Mouse (Mus musculus) hematopoietic stem cell, adult 5-6 weeks (primary cell): ENCODE data around the gene Palm. TPM values are rescaled to one million over a fixed set of nuclear protein-coding genes. Genes with fewer than 3 reads are reported as not detected.

Experiments used
- ATAC-seq, 2 experiments: fragments of 125-278 bp in 1 of 2; replicated peaks in 1 of 2; 2 replicates each; pipeline ENCODE4 v1.8.0; 2016 to 2017; ENCODE audit warnings: inconsistent platforms in 2 of 2, mild to moderate bottlenecking in 2 of 2, moderate number of reproducible peaks in 2 of 2, low read depth in 1 of 2, moderate TSS enrichment in 1 of 2; ENCODE audit not compliant: low FRiP score in 2 of 2, poor library complexity in 2 of 2, severe bottlenecking in 2 of 2, insufficient read depth in 1 of 2, low TSS enrichment in 1 of 2
- total RNA-seq: library from RNA; stranded (forward); fragments of 172-1452, 232-1000 nt; gene quantifications from 2 replicates; pipeline ENCODE4 v1.2.3, GENCODE M21; 2017

The Palm gene
- total RNA-seq, 1 experiment from 2014 or later = 8.8 TPM

- ATAC-seq = no peak
Measured at GRCm38 (mm10) chr10:79838151-79838550, 44.8 kb downstream of the Palm start.

GRCm38 (mm10) chr10:79840091-79840490 is 46.7 kb downstream of the Palm start:
- ATAC-seq = no peak

- ATAC-seq = peak; percentile 69 to 87
Measured at GRCm38 (mm10) chr10:79840644-79841551, 47.5 kb downstream of the Palm start.

- no peak for ATAC-seq
Measured at GRCm38 (mm10) chr10:79842322-79842721, 49.0 kb downstream of the Palm start.

GRCm38 (mm10) chr10:79843476-79843875 is 50.1 kb downstream of the Palm start:
- no peak for ATAC-seq

- ATAC-seq = no peak
Measured at GRCm38 (mm10) chr10:79846553-79846952, 53.2 kb downstream of the Palm start.

GRCm38 (mm10) chr10:79849941-79850628 is 56.7 kb downstream of the Palm start:
- peak in 1 of 2 experiments; percentile 21; a peak in 1 of 4 replicates for ATAC-seq

- ATAC-seq = no peak
Measured at GRCm38 (mm10) chr10:79851653-79852052, 58.3 kb downstream of the Palm start.

GRCm38 (mm10) chr10:79852107-79852789 is 58.9 kb downstream of the Palm start:
- no peak for ATAC-seq

- no peak for ATAC-seq
Measured at GRCm38 (mm10) chr10:79852827-79853226, 59.5 kb downstream of the Palm start.

GRCm38 (mm10) chr10:79853392-79853791 is 60.0 kb downstream of the Palm start:
- no peak for ATAC-seq

GRCm38 (mm10) chr10:79853860-79854795 is 60.8 kb downstream of the Palm start, which contains the start of gene Ptbp1:
Gene Ptbp1, plus strand, starts transcription at chr10:79854427.
- peak; percentile 83 for ATAC-seq

GRCm38 (mm10) chr10:79854801-79855541 is 61.6 kb downstream of the Palm start:
- ATAC-seq = no peak

- ATAC-seq = no peak
Measured at GRCm38 (mm10) chr10:79855558-79856184, 62.3 kb downstream of the Palm start.

GRCm38 (mm10) chr10:79856280-79856679 is 62.9 kb downstream of the Palm start:
- ATAC-seq = no peak
